Mouse (Mus musculus): ENCODE measurements around the gene Tead1.

DNA sequence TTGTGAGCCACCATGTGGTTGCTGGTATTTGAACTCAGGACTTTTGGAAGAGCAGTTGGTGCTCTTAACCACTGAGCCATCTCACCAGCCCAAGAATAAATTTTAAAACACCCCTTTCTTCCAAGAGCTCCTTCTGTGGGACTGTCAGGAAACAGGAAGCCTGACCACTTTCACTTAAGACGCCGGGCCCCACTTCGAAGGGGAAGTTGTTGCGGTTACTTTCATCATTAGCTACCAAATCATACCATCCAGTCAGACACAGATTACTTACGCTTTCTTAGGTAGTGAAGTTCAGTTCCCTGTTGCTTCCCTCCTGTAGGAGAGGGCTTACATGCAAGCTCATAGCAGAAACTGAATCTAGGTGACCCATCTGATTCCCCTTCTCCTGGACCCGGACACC lies 180.8 kb downstream of the Tead1 start:
- TF ChIP-seq CTCF (IDR thresholded peaks at IDR 0.05; ENCODE audit: low read depth, low read length) (no peak), TAL1 (conservative IDR thresholded peaks at IDR 0.05; ENCODE audit: low read depth, low read length) (no peak), POLR2AphosphoS5 (IDR thresholded peaks at IDR 0.05; ENCODE audit: insufficient replicate concordance, low read depth, low read length) (no peak), GATA1 (IDR thresholded peaks at IDR 0.05; ENCODE audit: borderline replicate concordance, low read length) (no peak), GATA2 (IDR thresholded peaks at IDR 0.05; ENCODE audit: borderline replicate concordance, low read depth, low read length) (no peak)
